Mouse (Mus musculus) layer of hippocampus, postnatal 14 days (tissue): ENCODE data around the gene Slc34a3. TPM values are rescaled to one million over a fixed set of nuclear protein-coding genes. Genes with fewer than 3 reads are reported as not detected.
A peak's percentile ranks its signal among the peaks of the same experiment; 100 is the strongest.

ENCODE experiments used
- DNase-seq, 2 experiments: peaks; one replicate each; pipeline ENCODE4 v3.0.0; 2021 to 2022; ENCODE audit warnings: low spot score in 2 of 2, mixed read lengths in 1 of 2
- total RNA-seq, 2 experiments: library from RNA; stranded (reverse); gene quantifications; 2 replicates each; pipeline ENCODE4 v1.2.3; 2021

Slc34a3 gene
- total RNA-seq, 2 experiments from 2014 or later, result not detected

DNA sequence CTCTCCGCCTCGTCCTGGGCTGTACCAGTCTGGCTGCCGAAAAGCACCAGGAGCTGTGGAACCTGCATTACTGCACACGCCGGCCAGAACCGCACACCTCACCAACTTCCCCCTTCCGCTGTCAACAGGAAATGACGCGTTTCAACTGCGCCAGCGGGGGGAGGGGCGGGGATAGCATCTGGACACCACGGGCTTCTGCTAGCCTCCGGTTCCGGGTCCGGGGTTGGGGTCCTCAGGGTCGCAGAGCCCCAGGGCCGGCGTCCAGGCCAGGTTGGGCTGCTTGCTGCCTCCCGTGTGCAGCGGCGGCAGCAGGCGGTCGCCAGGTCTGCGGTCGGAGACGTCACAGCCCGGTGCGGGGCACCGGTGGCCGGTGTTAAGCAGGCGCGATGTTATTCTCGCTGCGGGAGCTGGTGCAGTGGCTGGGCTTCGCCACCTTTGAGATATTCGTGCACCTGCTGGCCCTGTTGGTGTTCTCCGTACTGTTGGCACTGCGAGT is 21.2 kb upstream of the Slc34a3 start, which contains the start of gene Tmem203:
Tmem203 (plus strand) TSS at position 156 of the 496 bp plus-strand sequence.
- peak; percentile 80 to 87 for DNase-seq

DNA sequence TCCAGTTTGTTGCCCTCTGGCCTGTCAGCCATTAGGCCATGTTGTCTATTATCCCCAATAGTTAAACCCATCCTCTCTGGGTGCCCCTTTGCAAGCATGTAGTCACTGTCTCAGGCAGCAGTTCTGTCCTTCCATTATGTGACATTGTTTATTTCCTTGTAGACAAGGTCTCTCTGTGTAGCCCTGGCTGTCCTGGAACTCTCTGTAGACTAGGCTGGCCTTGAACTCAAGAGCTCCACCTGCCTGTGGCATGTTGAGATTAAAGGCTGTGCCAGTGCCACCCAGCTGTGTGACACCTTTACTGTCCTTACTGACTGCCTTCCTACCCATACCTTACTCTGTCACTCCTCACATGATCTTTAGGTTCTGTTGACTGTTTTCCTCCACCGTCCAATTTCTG is 18.2 kb upstream of the Slc34a3 start:
- DNase-seq, result no peak

DNA sequence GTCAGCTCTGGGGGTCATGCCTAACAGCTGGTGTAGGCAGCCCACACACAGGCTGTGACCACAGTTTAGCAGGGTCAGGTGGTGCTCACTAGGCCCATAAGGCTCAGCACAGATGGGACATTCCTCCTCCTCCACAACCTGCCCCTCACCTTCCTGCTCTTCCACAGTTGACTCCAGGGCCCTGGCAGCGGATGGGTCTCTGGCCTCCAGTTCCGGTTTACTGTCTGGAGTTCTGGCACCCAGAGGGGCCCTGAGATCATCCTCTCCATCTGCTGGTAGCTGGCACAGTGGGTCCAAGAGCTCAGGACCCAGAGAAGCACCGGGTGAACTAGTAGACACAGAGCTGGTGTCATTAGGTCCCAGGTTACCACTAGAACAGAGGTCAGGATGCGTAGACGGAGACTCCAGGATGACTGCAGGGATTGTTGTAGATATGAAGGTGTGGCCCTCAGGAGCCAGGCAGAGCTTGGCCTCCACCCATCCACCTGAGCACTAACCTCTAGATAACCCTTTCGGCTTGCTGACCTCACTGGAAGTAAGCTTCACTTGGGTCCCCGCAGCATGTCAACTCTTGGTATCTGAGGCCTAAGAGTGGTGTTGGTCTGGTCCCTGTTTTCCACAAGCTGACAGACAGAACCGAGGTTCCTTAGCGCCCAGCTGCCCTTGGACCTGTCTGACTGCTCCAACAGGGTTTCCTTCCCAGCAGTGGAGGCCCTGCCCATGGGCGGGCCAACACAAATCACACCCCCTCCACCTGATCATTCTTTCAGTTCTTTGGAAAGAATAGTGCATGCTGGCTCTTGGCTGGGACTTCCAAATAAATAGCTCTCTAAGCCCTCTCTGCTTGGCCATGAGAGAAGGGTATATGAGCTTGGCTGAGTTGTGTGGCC is 12.3 kb upstream of the Slc34a3 start, which contains the start of gene AL732309.1:
AL732309.1 (minus strand) TSS at position 681 of the 890 bp plus-strand sequence.
- DNase-seq, result no peak

DNA sequence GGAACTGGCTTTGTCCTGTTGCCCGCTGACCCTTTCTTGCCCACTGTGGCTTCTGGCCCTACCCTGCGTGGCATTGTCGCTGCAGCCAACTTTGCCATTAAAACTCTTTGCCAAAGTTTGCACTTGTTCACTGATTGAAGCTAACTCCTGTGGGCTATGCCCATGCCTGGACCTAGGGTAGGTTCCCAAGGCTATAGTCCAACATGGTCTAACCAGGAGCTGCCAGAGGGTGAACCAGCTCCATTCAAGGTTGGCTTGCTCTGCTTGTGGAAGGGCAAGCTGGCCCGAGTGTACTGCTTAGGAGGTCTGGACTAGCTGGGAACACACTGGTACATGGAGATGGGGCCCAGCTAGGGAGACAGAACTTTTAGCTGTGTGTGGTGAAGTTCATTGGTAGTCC is 10.0 kb upstream of the Slc34a3 start:
- DNase-seq, result no peak

DNA sequence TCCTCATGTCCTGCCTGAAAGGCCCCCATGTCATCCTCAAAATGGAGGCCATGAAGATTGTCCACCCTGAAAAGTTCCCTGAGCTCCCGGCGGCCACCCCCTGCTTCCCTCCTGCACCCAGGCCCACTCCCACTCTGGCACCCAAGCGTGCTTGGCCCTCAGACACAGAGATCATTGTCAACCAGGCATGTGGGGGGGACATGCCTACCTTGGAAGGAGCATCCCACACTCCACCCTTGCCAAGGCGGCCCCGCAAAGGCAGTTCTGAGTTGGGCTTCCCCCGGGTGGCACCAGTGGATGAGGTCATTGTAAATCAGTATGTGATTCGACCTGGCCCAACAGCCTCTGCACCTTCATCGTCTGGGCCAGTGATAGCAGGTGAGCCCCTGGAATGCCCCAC is 9.2 kb upstream of the Slc34a3 start:
- DNase-seq, result no peak

DNA sequence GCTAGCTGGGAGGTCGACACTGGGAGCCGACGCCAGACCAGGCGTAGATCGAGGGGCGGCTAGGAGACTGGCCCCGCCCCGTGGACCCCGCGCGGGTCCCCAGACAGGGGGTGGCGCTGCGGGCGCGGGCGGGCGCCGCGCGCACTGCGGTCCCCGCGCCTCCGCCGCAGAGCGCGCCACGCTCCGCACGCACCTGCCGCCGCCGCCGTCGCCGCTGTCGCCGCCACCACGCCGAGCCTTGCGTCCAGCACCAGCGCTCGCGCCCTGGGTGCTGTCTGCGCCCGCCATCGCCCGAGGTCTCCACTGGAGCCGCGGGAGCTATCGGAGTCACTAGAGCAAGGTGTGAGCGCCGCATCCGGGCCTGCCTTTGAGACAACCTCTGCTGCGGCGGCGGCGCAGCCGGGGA is 7.9 kb upstream of the Slc34a3 start, which contains the start of the genes Rnf208 and Cysrt1:
Rnf208 (plus strand) TSS at position 155 of the 406 bp plus-strand sequence.
Cysrt1 (minus strand) TSS at position 352 of the 406 bp plus-strand sequence.
- DNase-seq, result no peak

DNA sequence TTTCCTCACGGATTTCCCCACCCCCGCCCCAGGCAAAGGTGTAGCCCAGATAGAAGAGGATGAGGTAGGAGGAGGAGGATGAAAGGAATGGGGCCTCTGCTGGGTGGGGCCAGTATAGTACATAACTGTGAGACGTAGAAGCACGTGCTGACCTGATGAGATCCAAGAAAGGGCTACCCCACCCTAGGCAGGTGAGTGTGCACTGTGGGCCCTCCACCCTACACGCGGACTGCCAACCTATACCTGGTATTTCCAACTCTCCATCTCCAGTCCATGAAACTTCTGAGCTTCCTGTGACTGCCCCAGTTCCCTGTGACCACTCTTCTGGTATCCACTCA is 7.2 kb upstream of the Slc34a3 start:
- DNase-seq, result no peak

DNA sequence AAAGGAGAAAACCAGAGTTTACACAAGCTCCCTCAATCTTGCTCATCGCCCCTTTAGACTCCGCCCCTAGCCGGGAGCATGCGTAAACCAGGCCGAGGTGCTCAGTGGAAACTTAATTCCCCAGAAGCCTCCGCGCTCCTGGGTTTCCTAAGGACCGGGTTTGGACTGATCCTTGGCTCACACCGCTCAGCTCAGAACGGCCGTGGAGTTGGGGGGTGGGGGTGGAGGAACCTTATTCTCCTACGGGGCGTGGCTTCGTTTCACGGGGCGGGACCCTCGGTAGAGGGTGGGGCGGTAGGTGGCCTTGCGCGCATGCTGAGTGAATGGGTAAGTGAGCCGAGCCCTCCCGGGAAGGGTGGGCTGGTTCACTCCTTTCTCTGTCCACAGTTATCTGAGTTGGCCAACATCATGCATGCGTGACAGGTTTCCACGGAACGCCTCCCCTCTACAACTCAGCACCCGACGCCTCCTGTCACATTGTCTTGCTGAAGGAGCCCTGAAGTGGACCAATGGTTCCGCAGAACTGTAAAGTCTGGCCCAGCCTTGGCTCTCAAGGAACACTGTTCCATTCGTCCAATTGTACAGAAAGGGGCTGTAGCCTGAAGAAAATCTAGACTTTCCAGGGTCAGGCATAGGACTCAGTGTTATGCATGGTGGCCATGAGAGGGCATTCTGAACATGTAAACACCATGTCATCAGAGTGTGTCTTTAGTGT is 6.7 kb upstream of the Slc34a3 start:
- DNase-seq, result peak; percentile 63 to 75

DNA sequence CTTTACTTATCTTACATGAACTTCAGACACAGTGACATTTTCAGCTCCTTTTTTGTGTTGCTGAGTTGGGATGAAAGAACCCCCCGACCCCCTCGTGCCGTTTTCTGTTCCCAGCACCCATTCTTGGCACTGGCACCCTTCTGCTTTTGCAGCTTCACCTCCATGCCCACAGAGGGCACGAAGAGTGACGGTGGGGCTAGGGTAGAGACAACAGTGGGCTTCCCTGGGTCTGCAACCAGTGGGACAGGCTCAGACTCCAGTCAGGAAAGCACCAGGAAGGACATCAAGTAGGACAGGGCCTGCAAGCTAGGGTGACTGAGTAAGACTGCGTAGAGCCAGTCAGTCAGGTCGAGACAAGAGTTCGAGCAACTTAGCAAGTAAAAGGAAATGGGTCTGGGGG is 6.1 kb upstream of the Slc34a3 start:
- no peak for DNase-seq

DNA sequence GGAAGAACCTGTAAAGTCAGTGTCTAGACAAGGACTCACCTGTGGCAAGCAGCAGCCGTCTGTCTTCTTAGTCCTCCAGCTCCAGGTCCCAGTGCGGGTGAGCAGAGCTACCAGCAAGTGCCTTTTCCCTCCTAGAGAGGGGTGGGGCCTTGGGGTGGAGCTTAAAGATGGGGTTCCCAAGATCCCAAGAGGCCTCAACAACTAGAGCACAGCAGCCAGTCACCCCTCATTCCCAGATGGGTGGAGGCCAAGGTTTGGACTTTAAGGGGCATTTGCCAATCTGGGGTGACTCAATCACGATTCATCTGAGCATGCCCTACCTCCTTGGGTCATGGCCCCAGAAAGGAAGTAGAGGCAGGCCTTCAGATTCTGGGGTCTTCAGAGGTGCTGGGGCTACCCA is 5.6 kb upstream of the Slc34a3 start:
- DNase-seq, result no peak

DNA sequence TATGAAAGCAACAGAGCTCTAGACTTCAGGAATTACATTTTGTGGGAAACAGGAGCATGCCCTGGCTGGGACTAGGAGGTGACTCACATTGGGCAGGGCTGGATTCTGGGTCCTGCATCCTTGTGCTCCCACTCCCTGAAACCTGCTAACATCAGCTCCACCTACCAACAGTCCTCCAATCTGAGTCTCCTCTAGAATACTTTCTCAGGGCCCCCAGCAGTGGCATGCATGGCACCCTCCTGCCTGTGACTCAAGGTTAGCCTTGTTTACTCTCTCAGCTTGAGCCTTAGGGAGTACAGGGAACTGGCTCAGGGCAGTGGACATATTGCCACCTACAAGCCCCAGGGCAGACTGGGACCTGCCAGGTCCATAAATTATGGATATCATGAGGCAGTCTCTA is 3.9 kb upstream of the Slc34a3 start:
- DNase-seq, result no peak

DNA sequence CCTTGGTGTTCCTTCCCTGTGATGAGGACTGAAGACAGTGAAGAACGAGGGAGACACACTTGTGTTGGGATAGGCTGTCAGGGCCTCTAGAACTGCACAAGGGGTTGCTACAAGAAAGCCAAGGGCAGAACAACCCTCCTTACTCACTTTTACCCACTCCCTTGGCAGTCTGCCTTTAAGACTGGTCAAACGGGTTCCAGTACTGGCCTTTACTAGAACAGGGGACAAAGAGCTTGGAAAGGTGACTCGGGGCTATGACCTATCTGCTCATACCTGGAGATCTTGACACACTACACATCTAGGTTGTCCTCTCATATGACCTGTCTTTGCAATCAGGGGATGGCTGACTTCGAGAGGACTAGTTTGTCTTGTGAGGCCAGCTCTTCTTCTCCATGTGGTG is 3.4 kb upstream of the Slc34a3 start:
- no peak for DNase-seq

DNA sequence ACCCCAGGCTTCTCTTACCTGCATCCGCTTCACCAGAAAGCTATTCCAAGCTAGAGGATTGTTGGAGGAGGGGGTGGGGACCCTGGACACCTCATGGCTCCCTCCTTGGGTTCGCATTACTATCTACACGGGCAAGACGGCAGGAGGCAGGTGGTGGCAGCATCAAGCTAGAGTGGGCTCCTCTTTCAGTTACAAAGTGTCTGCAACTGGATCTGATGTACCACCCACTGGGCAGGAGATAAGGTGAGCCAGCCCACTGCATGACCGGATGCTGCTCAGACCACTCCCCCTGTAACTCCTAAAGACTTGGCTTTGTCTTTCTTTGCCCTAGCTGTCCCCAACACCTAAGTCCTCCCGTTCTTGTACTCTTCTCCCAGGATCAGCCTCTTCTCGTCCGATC is 2.5 kb upstream of the Slc34a3 start, which contains the start of gene Rnf224:
Rnf224 (minus strand) TSS at position 174 of the 400 bp plus-strand sequence.
- DNase-seq, result no peak

DNA sequence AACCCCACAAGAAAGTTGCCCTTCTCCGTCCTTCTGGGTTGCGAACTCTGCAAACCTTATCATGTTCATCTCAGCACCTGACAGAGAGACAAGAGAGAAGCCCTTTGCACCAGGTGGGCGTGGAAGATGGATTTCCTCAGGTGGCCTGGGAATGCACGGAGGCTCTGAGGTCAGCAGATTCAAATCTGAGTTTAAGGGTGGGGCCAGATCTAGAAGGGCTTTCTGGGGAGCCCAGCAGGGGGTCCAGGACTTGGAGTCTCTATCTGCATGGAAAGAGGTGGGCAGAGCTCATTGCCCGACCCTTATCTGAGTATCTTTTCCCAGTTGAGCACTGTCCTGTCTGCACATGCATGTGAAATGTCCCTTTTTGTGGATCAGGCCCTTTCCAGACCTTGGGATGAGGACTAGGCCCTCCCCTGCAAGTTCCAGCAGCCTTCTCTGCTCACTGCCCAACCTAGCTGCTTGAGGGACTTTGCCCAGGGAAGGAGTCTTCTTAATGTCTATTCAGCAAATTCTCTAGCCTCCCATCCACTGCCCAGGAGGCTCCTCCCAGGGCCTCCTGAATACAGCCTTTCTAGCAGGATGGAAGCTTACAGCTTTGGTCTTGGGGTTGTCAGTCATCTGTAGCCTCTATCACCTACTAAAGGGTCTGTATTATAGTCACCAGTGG is 522 bp upstream of the Slc34a3 start:
- DNase-seq, result no peak

DNA sequence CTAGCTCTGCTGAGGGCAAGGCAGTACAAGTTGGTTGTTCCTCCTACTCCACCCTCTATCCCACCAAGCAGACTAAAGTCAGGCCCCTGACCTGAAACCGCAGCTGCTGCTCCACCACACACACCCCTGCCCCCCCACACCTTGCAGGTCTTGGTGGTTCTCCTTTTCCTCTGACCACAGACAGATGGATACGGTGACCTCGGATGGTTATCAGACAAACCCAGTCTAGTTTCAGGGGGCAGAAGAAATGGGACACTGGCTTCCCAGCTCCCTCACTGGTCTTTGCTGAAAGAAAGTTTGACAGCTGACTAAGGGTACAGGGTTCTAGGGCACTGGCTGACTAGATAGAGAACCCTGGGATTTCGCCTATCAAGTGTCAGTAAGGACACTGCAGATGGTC is 743 bp downstream of the Slc34a3 start:
- DNase-seq, result no peak

DNA sequence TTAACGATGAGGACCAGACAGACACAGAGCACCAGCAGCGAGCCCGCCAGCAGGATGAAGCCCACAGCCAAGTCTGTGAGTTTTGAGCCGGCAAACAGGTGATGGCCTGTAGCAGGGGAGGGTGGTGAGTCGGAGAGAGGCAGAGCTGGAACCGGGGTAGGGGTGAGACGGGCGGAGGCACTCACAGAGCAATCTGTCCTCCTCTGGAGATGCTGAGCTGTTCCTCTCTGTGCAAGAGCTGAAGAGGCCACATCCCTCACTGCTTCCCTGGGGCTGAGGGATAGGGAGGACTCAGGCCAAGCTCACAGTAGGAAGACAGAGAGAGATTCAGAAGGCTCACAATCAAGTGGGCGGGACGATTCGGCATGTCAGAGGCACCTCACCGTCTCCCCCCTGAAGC is 3.1 kb downstream of the Slc34a3 start:
- DNase-seq, result no peak

DNA sequence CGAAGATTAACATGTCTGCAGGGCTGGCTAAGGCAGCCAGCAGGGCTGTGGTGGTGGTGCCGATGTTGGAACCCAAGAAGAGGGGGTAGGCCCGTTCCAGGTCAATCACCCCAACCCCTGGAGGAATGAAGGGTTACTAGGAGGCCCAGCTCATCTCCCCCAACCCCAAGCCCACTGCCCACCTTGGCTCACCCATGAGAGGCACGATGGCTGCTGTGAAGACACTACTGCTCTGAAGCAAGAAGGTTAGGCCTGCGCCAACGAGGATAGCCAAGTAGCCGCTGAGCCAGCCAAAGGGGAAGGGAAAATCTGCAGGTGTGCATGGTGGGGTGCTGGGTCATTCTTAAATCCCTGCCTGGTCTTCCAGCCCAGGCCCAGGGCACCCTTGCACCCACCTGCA is 3.6 kb downstream of the Slc34a3 start:
- no peak for DNase-seq

DNA sequence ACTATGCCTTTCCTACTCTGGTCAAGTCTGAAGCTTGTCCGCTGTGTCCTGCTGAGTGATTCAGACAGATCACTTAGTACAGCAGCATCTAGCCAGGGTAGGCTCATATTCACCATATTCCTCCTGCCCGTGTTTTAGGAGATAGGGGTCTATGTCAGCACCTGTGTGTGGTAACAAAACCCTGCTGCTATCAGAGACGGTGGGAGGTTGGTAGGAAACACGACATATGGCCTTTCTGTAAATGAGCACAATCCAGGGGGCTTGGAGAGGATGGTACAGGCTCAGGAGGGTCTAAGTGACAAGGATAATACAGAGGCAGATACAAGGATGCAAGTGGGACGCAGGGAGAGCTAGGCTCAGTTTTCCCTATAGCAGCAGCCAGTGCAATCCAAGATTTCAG is 4.6 kb downstream of the Slc34a3 start:
- DNase-seq, result no peak

DNA sequence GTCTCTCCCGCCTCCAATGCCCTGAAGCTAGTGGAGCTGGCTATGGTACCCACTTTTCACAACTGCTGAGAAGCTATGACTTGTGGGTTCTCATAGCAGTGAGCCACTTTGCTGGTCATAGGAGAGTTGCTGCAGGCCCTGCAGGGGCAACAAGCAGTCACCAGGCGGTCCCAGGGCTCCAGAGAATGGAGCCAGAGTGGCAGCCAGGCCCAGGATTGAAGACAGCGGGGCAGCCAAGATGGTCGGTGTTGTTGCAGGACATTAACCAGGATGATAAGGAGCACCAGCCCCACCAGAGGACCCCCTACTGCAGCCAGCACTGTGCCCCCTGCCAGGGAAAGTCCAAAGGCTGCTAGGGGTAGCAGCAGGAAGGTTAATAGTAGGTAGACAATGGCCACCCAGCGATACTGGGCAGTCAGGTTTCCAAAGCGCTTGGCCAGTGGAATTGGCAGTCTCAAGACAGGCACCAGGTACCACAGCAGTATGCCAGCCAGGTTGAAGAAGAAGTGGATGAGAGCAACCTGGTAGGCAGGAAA is 5.1 kb downstream of the Slc34a3 start:
- no peak for DNase-seq

DNA sequence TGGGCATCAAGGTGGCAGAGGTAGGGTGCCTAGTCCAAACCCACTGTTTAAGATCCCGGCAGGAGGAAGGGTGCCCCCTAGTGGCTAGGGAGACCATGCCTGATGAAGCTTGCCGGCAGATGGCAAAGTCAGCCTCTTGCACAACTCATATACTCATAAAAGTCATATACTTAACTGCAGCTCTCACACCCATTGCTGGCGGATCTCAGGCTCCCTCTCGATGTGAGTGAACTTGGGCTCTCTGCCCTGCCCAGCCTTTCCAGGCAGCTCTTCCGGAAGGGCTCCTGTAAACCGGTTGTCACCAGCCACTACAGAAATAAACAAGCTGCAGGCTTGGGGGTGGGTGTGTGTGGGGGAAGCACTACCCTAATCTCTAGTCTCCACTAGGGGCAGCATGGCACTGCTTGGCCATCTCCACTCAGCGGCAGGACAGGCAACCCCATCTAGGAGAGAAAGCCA is 5.7 kb downstream of the Slc34a3 start:
- peak; percentile 86 to 90 for DNase-seq

DNA sequence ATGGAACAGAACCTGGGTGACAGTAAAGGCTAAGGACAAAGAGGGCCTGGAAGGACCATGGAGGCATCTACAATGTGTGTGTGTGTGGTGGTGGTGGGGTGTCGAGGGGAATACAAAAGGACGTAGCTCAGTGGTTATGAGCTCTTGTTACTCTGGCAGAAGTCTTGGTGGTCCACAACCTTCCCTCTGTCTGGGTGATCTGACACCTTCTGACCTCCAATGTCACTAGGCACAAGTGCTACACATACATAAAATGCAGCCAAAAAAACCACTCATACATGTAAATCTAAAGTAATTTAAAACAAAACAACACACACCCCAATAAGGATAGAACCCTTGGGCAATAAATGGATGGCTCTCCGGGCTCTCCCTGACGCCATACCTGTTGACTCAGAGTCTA is 6.8 kb downstream of the Slc34a3 start:
- no peak for DNase-seq
